ENCODE assay signal across 7 mouse cellular contexts in genomic region chr8:105291802-105292201, GRCm38 (mm10). TPM values are rescaled to one million over a fixed set of nuclear protein-coding genes. Genes with fewer than 3 reads are reported as not detected.
DNase-seq lines count a peak whose midpoint lies in the region; ATAC-seq and TF ChIP-seq lines count a peak whose summit lies in the region.
"Not testable (repeated sequence)": the region's sequence is repeated elsewhere in the genome, so short reads cannot be mapped to it uniquely, and the experiment has no call there.

No protein-coding gene starts in this region.

- ATAC-seq in hindbrain, postnatal 0 days; lung, postnatal 0 days; stomach, postnatal 0 days (ENCODE audit: low FRiP score, low TSS enrichment): not testable (repeated sequence)

- not testable (repeated sequence) for TF ChIP-seq POLR2A in cortical plate, adult 2 months (IDR thresholded peaks at IDR 0.05; ENCODE audit: extremely low read depth, insufficient read depth, low read length)

- H3K27ac ChIP-seq in cortical plate, adult 2 months (ENCODE audit: insufficient read depth, low read length); hindbrain, postnatal 0 days; layer of hippocampus, adult 2 months; lung, postnatal 0 days (ENCODE audit: low read length); stomach, postnatal 0 days (replicated peaks): not testable (repeated sequence)

- H3K36me3 ChIP-seq in hindbrain, postnatal 0 days (ENCODE audit: insufficient read depth, low read length); lung, postnatal 0 days (ENCODE audit: insufficient read depth, low read length); stomach, postnatal 0 days (ENCODE audit: control insufficient read depth, insufficient read depth, low read length): not testable (repeated sequence)

- not testable (repeated sequence) for H3K9me3 ChIP-seq in hindbrain, postnatal 0 days (ENCODE audit: low read length); lung, postnatal 0 days (ENCODE audit: low read length); stomach, postnatal 0 days (ENCODE audit: control insufficient read depth, low read length)

- not testable (repeated sequence) for H3K9ac ChIP-seq in hindbrain, postnatal 0 days (replicated peaks; ENCODE audit: low read length); lung, postnatal 0 days (replicated peaks; ENCODE audit: low read depth); stomach, postnatal 0 days (ENCODE audit: low read length)

- 0 out of 2 replicates have a peak, but pooled peaks have one; percentile 3 for TF ChIP-seq CTCF in cortical plate, adult 2 months (IDR thresholded peaks at IDR 0.05; ENCODE audit: extremely low read depth, insufficient read depth, low read length)
- TF ChIP-seq CTCF in hindbrain, postnatal 0 days (IDR thresholded peaks at IDR 0.05; ENCODE audit: low read depth), result peak; percentile 24; the same call in 1 of the 2 replicates
- peak; percentile 65 for TF ChIP-seq CTCF in layer of hippocampus, adult 2 months (conservative IDR thresholded peaks at IDR 0.05)
- TF ChIP-seq CTCF in lung, postnatal 0 days (IDR thresholded peaks at IDR 0.05), result peak; percentile 35
- peak; percentile 38 for TF ChIP-seq CTCF in stomach, postnatal 0 days (IDR thresholded peaks at IDR 0.05; ENCODE audit: low read depth)

- not testable (repeated sequence) for TF ChIP-seq EP300 in lung, postnatal 0 days (IDR thresholded peaks at IDR 0.05); stomach, postnatal 0 days (optimal IDR thresholded peaks at IDR 0.05)

- WGBS in hindbrain, postnatal 0 days, result 70% methylated on average over 3 of the region's 3 CpGs
- WGBS in lung, postnatal 0 days, result 63% methylated on average over 3 of the region's 3 CpGs
- WGBS in stomach, postnatal 0 days, result 57% methylated on average over 3 of the region's 3 CpGs

- H3K27me3 ChIP-seq in hindbrain, postnatal 0 days (ENCODE audit: insufficient read depth, low read length); lung, postnatal 0 days (replicated peaks; ENCODE audit: insufficient read depth, low read length); stomach, postnatal 0 days (ENCODE audit: control insufficient read depth, insufficient read depth, low read length): not testable (repeated sequence)

- peak; percentile 49 for DNase-seq in 416B (ENCODE audit: low read depth)
- peak; percentile 51 for DNase-seq in NIH3T3 (ENCODE audit: low read depth)
- DNase-seq in hindbrain, postnatal 0 days (ENCODE audit: low spot score); layer of hippocampus, adult 2 months (ENCODE audit: low spot score in 2 of 2); lung, postnatal 0 days (ENCODE audit: low spot score); stomach, postnatal 0 days (ENCODE audit: low spot score): not testable (repeated sequence)

- not testable (repeated sequence) for H3K4me3 ChIP-seq in cortical plate, adult 2 months (ENCODE audit: insufficient read depth, low read length); hindbrain, postnatal 0 days (ENCODE audit: low read length); layer of hippocampus, adult 2 months; lung, postnatal 0 days (ENCODE audit: low read depth, low read length); stomach, postnatal 0 days (ENCODE audit: low read depth, low read length)

- not testable (repeated sequence) for H3K4me1 ChIP-seq in cortical plate, adult 2 months (ENCODE audit: control insufficient read depth, insufficient read depth, low read length); hindbrain, postnatal 0 days (ENCODE audit: insufficient read depth, low read length); stomach, postnatal 0 days (replicated peaks; ENCODE audit: control insufficient read depth, insufficient read depth)
- H3K4me1 ChIP-seq in lung, postnatal 0 days (ENCODE audit: insufficient read depth, low read depth, low read length), result peaks cover 13% of the 10 kb centered on the region

- H3K4me2 ChIP-seq in hindbrain, postnatal 0 days (ENCODE audit: low read depth, low read length); lung, postnatal 0 days (replicated peaks; ENCODE audit: low read depth, low read length); stomach, postnatal 0 days (replicated peaks; ENCODE audit: low read depth): not testable (repeated sequence)

RNA-seq across cellular contexts. Expression of gene 4931428F04Rik, which starts 2.1 kb away (rescaled TPM):
- polyA plus RNA-seq in cortical plate, adult 2 months (2012; rRNA removed), result 24.3 and 26.3 TPM in 2 replicates
- total RNA-seq in hindbrain, postnatal 0 days (2014; rRNA removed), result 52.3 and 63.4 TPM in 2 replicates
- 67.3 and 82.8 TPM in 2 replicates for polyA plus RNA-seq in hindbrain, postnatal 0 days (2015; fragmentation: Nextera tagmentation; extraction: Ambion mirVana)
- total RNA-seq in layer of hippocampus, adult 2 months (2021), result 10 to 100 TPM; 20.0 to 24.4 TPM
- polyA plus RNA-seq in lung, postnatal 0 days (2015; fragmentation: Nextera tagmentation; extraction: Ambion mirVana), result 2.4 and 2.7 TPM in 2 replicates
- polyA plus RNA-seq in stomach, postnatal 0 days (2015; fragmentation: Nextera tagmentation; extraction: Ambion mirVana), result 1.9 and 3.0 TPM in 2 replicates

RNA-seq across cellular contexts. Expression of gene Exoc3l, which starts 4.1 kb away (rescaled TPM):
- 1.4 and 1.9 TPM in 2 replicates for polyA plus RNA-seq in cortical plate, adult 2 months (2012; rRNA removed)
- total RNA-seq in hindbrain, postnatal 0 days (2014; rRNA removed), result 2.4 and 8.2 TPM in 2 replicates
- polyA plus RNA-seq in hindbrain, postnatal 0 days (2015; fragmentation: Nextera tagmentation; extraction: Ambion mirVana), result 5.9 and 8.0 TPM in 2 replicates
- 1 to 10 TPM; 1.4 TPM for total RNA-seq in layer of hippocampus, adult 2 months (2021)
- polyA plus RNA-seq in lung, postnatal 0 days (2015; fragmentation: Nextera tagmentation; extraction: Ambion mirVana), result 34.5 and 34.6 TPM in 2 replicates
- 3.4 and 3.7 TPM in 2 replicates for polyA plus RNA-seq in stomach, postnatal 0 days (2015; fragmentation: Nextera tagmentation; extraction: Ambion mirVana)

RNA-seq across cellular contexts. Expression of gene E2f4, which starts 5.7 kb away (rescaled TPM):
- polyA plus RNA-seq in cortical plate, adult 2 months (2012; rRNA removed), result 63.4 and 65.6 TPM in 2 replicates
- total RNA-seq in hindbrain, postnatal 0 days (2014; rRNA removed), result 39.2 and 44.8 TPM in 2 replicates
- 25.6 and 28.3 TPM in 2 replicates for polyA plus RNA-seq in hindbrain, postnatal 0 days (2015; fragmentation: Nextera tagmentation; extraction: Ambion mirVana)
- 10 to 100 TPM; 36.1 to 39.0 TPM for total RNA-seq in layer of hippocampus, adult 2 months (2021)
- 29.8 and 32.7 TPM in 2 replicates for polyA plus RNA-seq in lung, postnatal 0 days (2015; fragmentation: Nextera tagmentation; extraction: Ambion mirVana)
- 31.0 and 38.5 TPM in 2 replicates for polyA plus RNA-seq in stomach, postnatal 0 days (2015; fragmentation: Nextera tagmentation; extraction: Ambion mirVana)

RNA-seq across cellular contexts. Expression of gene Elmo3, which starts 13.6 kb away (rescaled TPM):
- polyA plus RNA-seq in cortical plate, adult 2 months (2012; rRNA removed), result 2.4 and 2.9 TPM in 2 replicates
- 1.2 and 1.5 TPM in 2 replicates for total RNA-seq in hindbrain, postnatal 0 days (2014; rRNA removed)
- polyA plus RNA-seq in hindbrain, postnatal 0 days (2015; fragmentation: Nextera tagmentation; extraction: Ambion mirVana), result 1.6 and 1.7 TPM in 2 replicates
- 1 to 10 TPM in 1 of 2 experiments, under 1 TPM in 1; 0.84 to 1.2 TPM for total RNA-seq in layer of hippocampus, adult 2 months (2021)
- polyA plus RNA-seq in lung, postnatal 0 days (2015; fragmentation: Nextera tagmentation; extraction: Ambion mirVana), result 22.3 and 23.0 TPM in 2 replicates
- 17.1 and 19.9 TPM in 2 replicates for polyA plus RNA-seq in stomach, postnatal 0 days (2015; fragmentation: Nextera tagmentation; extraction: Ambion mirVana)

RNA-seq across cellular contexts. Expression of gene Nol3, which starts 15.9 kb away (rescaled TPM):
- 14.3 and 15.5 TPM in 2 replicates for polyA plus RNA-seq in cortical plate, adult 2 months (2012; rRNA removed)
- 2.1 and 2.6 TPM in 2 replicates for total RNA-seq in hindbrain, postnatal 0 days (2014; rRNA removed)
- polyA plus RNA-seq in hindbrain, postnatal 0 days (2015; fragmentation: Nextera tagmentation; extraction: Ambion mirVana), result 6.6 and 6.9 TPM in 2 replicates
- total RNA-seq in layer of hippocampus, adult 2 months (2021), result 1 to 10 TPM; 7.4 to 7.8 TPM
- polyA plus RNA-seq in lung, postnatal 0 days (2015; fragmentation: Nextera tagmentation; extraction: Ambion mirVana), result 1.3 and 1.5 TPM in 2 replicates
- 1.2 and 1.4 TPM in 2 replicates for polyA plus RNA-seq in stomach, postnatal 0 days (2015; fragmentation: Nextera tagmentation; extraction: Ambion mirVana)

Comparison
In these comparisons a context has a peak if more than half of its experiments do, and no peak if none do; other contexts are left out.
1. CTCF ChIP-seq: peak in every context shown above with its lines; median percentile 65 in layer of hippocampus, adult 2 months; 38 in stomach, postnatal 0 days; 35 in lung, postnatal 0 days; 24 in hindbrain, postnatal 0 days; 3 in cortical plate, adult 2 months.